Mouse (Mus musculus) small intestine, adult 2 months (tissue): ENCODE measurements around the gene Fmo3.

Experiments used
- CTCF ChIP-seq: fragments of 200-500 bp; IDR thresholded peaks from 2 replicates; pipeline ENCODE4 v1.5.1; 2012; ENCODE audit warnings: low read depth, mild to moderate bottlenecking, control low read depth, inconsistent platforms, low read length, moderate library complexity, mixed read lengths; ENCODE audit not compliant: insufficient replicate concordance, insufficient read length; ENCODE audit errors: extremely low read depth
- POLR2A ChIP-seq: fragments of 200-500 bp; IDR thresholded peaks from 2 replicates; pipeline ENCODE4 v1.6.1; 2012; ENCODE audit warnings: low read depth, mild to moderate bottlenecking, control low read depth, inconsistent platforms, low read length, moderate library complexity

- TF ChIP-seq CTCF, result no peak
- no peak for TF ChIP-seq POLR2A
These were observed 20.8 kb downstream of the Fmo3 start for GRCm38 (mm10) chr1:162963556-162963955.
